20 mouse cellular contexts compared by ENCODE assay signal in genomic region chr10:19464504-19464903, GRCm38 (mm10).
A peak's percentile ranks its signal among the peaks of the same experiment; 100 is the strongest.
DNase-seq lines count a peak whose midpoint lies in the region; ATAC-seq and TF ChIP-seq lines count a peak whose summit lies in the region.
"Had no signal": no experiment of that assay in that cellular context is flagged by ENCODE, and none has a peak within 500 bp of the region (broad histone marks: within the 10 kb centered on the region; RNA-seq: fewer than 3 reads in every experiment).

No protein-coding gene starts in this region.

- 72% methylated on average over 5 of the region's 5 CpGs for WGBS in heart, postnatal 0 days
- 54% methylated on average over 5 of the region's 5 CpGs for WGBS in lung, postnatal 0 days
- WGBS in embryonic facial prominence, embryonic 14.5 days: 54% methylated on average over 5 of the region's 5 CpGs

- H3K27me3 ChIP-seq in heart, postnatal 0 days (ENCODE audit: control insufficient read depth, insufficient read depth, low read length): no peaks in the 10 kb centered on the region
- H3K27me3 ChIP-seq in lung, postnatal 0 days (replicated peaks; ENCODE audit: insufficient read depth, low read length): no peaks in the 10 kb centered on the region
- no peaks in the 10 kb centered on the region for H3K27me3 ChIP-seq in embryonic facial prominence, embryonic 14.5 days (replicated peaks; ENCODE audit: control insufficient read depth, insufficient read depth, low read length)
- H3K27me3 ChIP-seq: embryonic facial prominence, embryonic 12.5 days; heart, embryonic 12.5 days; stomach, embryonic 15.5 days had no signal

- H3K4me2 ChIP-seq in heart, postnatal 0 days (ENCODE audit: low read depth, low read length): no peak overlapping the region
- no peak overlapping the region for H3K4me2 ChIP-seq in lung, postnatal 0 days (replicated peaks; ENCODE audit: low read depth, low read length)
- no peak overlapping the region for H3K4me2 ChIP-seq in embryonic facial prominence, embryonic 14.5 days (ENCODE audit: low read depth, low read length)
- H3K4me2 ChIP-seq: embryonic facial prominence, embryonic 12.5 days; heart, embryonic 12.5 days; stomach, embryonic 15.5 days had no signal

- H3K36me3 ChIP-seq in heart, postnatal 0 days (replicated peaks; ENCODE audit: control insufficient read depth, insufficient read depth, low read length): no peaks in the 10 kb centered on the region
- no peaks in the 10 kb centered on the region for H3K36me3 ChIP-seq in lung, postnatal 0 days (ENCODE audit: insufficient read depth, low read length)
- H3K36me3 ChIP-seq in embryonic facial prominence, embryonic 14.5 days (ENCODE audit: control insufficient read depth, insufficient read depth, low read length): no peaks in the 10 kb centered on the region
- H3K36me3 ChIP-seq: embryonic facial prominence, embryonic 12.5 days; heart, embryonic 12.5 days; stomach, embryonic 15.5 days had no signal

- no peak for ATAC-seq in heart, postnatal 0 days (ENCODE audit: insufficient read depth, low read depth)
- ATAC-seq in lung, postnatal 0 days: peak; percentile 62
- no peak for ATAC-seq in embryonic facial prominence, embryonic 14.5 days (ENCODE audit: low read depth)
- ATAC-seq in activated CD4-positive, CD25-positive, alpha-beta regulatory T cell, adult 4 months: no peak

- H3K27ac ChIP-seq in heart, postnatal 0 days (ENCODE audit: low read depth): no peak overlapping the region
- no peak overlapping the region for H3K27ac ChIP-seq in lung, postnatal 0 days (ENCODE audit: low read length)
- H3K27ac ChIP-seq in embryonic facial prominence, embryonic 14.5 days (replicated peaks; ENCODE audit: low read depth, low read length): no peak overlapping the region
- H3K27ac ChIP-seq: embryonic facial prominence, embryonic 12.5 days; gastrocnemius, adult 2 months; kidney, postnatal 0 days; layer of hippocampus, adult 2 months; stomach, embryonic 15.5 days had no signal

- no peak for TF ChIP-seq CTCF in heart, postnatal 0 days (IDR thresholded peaks at IDR 0.05; ENCODE audit: low read depth)
- no peak for TF ChIP-seq CTCF in lung, postnatal 0 days (IDR thresholded peaks at IDR 0.05)

- H3K9ac ChIP-seq in heart, postnatal 0 days (replicated peaks; ENCODE audit: low read depth, low read length): no peak overlapping the region
- no peak overlapping the region for H3K9ac ChIP-seq in lung, postnatal 0 days (replicated peaks; ENCODE audit: low read depth)
- no peak overlapping the region for H3K9ac ChIP-seq in embryonic facial prominence, embryonic 14.5 days (ENCODE audit: low read depth, low read length)
- H3K9ac ChIP-seq: embryonic facial prominence, embryonic 12.5 days; heart, embryonic 12.5 days; stomach, embryonic 15.5 days had no signal

- no peaks in the 10 kb centered on the region for H3K4me1 ChIP-seq in heart, postnatal 0 days (ENCODE audit: control insufficient read depth, insufficient read depth)
- H3K4me1 ChIP-seq in lung, postnatal 0 days (ENCODE audit: insufficient read depth, low read depth, low read length): no peaks in the 10 kb centered on the region
- H3K4me1 ChIP-seq in embryonic facial prominence, embryonic 14.5 days (ENCODE audit: control insufficient read depth, insufficient read depth, low read length): no peaks in the 10 kb centered on the region
- H3K4me1 ChIP-seq: heart, embryonic 12.5 days had no signal

- no peaks in the 10 kb centered on the region for H3K9me3 ChIP-seq in heart, postnatal 0 days (replicated peaks; ENCODE audit: control insufficient read depth, low read length)
- H3K9me3 ChIP-seq in lung, postnatal 0 days (ENCODE audit: low read length): no peaks in the 10 kb centered on the region
- H3K9me3 ChIP-seq in embryonic facial prominence, embryonic 14.5 days (ENCODE audit: control insufficient read depth, low read length): no peaks in the 10 kb centered on the region
- H3K9me3 ChIP-seq: embryonic facial prominence, embryonic 12.5 days; heart, embryonic 12.5 days; stomach, embryonic 15.5 days had no signal

- no peak overlapping the region for H3K4me3 ChIP-seq in heart, postnatal 0 days (ENCODE audit: low read depth, low read length)
- no peak overlapping the region for H3K4me3 ChIP-seq in lung, postnatal 0 days (ENCODE audit: low read depth, low read length)
- H3K4me3 ChIP-seq in embryonic facial prominence, embryonic 14.5 days (ENCODE audit: low read depth, low read length): no peak overlapping the region
- H3K4me3 ChIP-seq: embryonic facial prominence, embryonic 12.5 days; gastrocnemius, adult 2 months; heart, embryonic 12.5 days; layer of hippocampus, adult 2 months; stomach, embryonic 15.5 days had no signal

- TF ChIP-seq EP300 in heart, postnatal 0 days (IDR thresholded peaks at IDR 0.05; ENCODE audit: low read depth): no peak
- TF ChIP-seq EP300 in lung, postnatal 0 days (IDR thresholded peaks at IDR 0.05): peak; percentile 48

- DNase-seq in heart, postnatal 0 days (ENCODE audit: low spot score): peak; percentile 36
- no peak for DNase-seq in heart, postnatal 4 days
- peak; percentile 74 for DNase-seq in lung, postnatal 0 days (ENCODE audit: low spot score)
- DNase-seq in lung, postnatal 14 days: no peak
- DNase-seq in embryonic facial prominence, embryonic 14.5 days (ENCODE audit: low spot score): peak; percentile 75
- peak; percentile 21 for DNase-seq in lung, postnatal 25 days (ENCODE audit: low spot score)
- DNase-seq: adrenal gland, postnatal 14 days; cerebellum, postnatal 14 days; gastrocnemius, adult 2 months; heart, postnatal 36 days; kidney, adult 18-20 months; liver; thymus, adult 18-20 months; thymus, postnatal 4 days had no signal

Comparison
In these comparisons a context has a peak if more than half of its experiments do, and no peak if none do; other contexts are left out.
1. DNase-seq: peak in heart, postnatal 0 days (single experiment), lung, postnatal 0 days (single experiment), embryonic facial prominence, embryonic 14.5 days (single experiment) and lung, postnatal 25 days (single experiment); none in heart, postnatal 4 days (single experiment) and lung, postnatal 14 days (single experiment).